Comparison of ENCODE assay signal across 16 mouse cellular contexts in genomic region chr6:22716144-22716856, GRCm38 (mm10).
DNase-seq lines count a peak whose midpoint lies in the region; ATAC-seq and TF ChIP-seq lines count a peak whose summit lies in the region.
"Had no signal": no experiment of that assay in that cellular context is flagged by ENCODE, and none has a peak within 500 bp of the region (broad histone marks: within the 10 kb centered on the region; RNA-seq: fewer than 3 reads in every experiment).

No protein-coding gene starts in this region.

- no peak overlapping the region for H3K4me3 ChIP-seq in embryonic facial prominence, embryonic 14.5 days (ENCODE audit: low read depth, low read length)
- no peak overlapping the region for H3K4me3 ChIP-seq in embryonic facial prominence, embryonic 10.5 days
- H3K4me3 ChIP-seq in forebrain, postnatal 0 days (ENCODE audit: low read depth, low read length), result no peak overlapping the region
- no peak overlapping the region for H3K4me3 ChIP-seq in midbrain, embryonic 15.5 days
- H3K4me3 ChIP-seq: gastrocnemius, adult 2 months; limb, embryonic 15.5 days had no signal

- no peak for ATAC-seq in embryonic facial prominence, embryonic 14.5 days (ENCODE audit: low read depth)
- ATAC-seq in forebrain, postnatal 0 days, result peak; percentile 61
- ATAC-seq in midbrain, embryonic 15.5 days (replicated peaks), result peak; percentile 96

- no peak overlapping the region for H3K4me2 ChIP-seq in embryonic facial prominence, embryonic 14.5 days (ENCODE audit: low read depth, low read length)
- peak overlapping the region; percentile 17; the same call in 1 of the 2 replicates for H3K4me2 ChIP-seq in forebrain, postnatal 0 days (ENCODE audit: low read depth)
- H3K4me2 ChIP-seq in midbrain, embryonic 15.5 days, result peak overlapping the region; percentile 22
- H3K4me2 ChIP-seq: heart, embryonic 11.5 days; limb, embryonic 15.5 days had no signal

- H3K27me3 ChIP-seq in embryonic facial prominence, embryonic 14.5 days (replicated peaks; ENCODE audit: control insufficient read depth, insufficient read depth, low read length), result no peaks in the 10 kb centered on the region
- no peaks in the 10 kb centered on the region for H3K27me3 ChIP-seq in embryonic facial prominence, embryonic 10.5 days (replicated peaks; ENCODE audit: low read depth, poor library complexity, severe bottlenecking)
- H3K27me3 ChIP-seq in forebrain, postnatal 0 days (ENCODE audit: insufficient read depth, low read length), result no peaks in the 10 kb centered on the region
- no peaks in the 10 kb centered on the region for H3K27me3 ChIP-seq in midbrain, embryonic 15.5 days (replicated peaks)
- H3K27me3 ChIP-seq: limb, embryonic 15.5 days had no signal

- H3K9me3 ChIP-seq in embryonic facial prominence, embryonic 14.5 days (ENCODE audit: control insufficient read depth, low read length), result no peaks in the 10 kb centered on the region
- no peaks in the 10 kb centered on the region for H3K9me3 ChIP-seq in embryonic facial prominence, embryonic 10.5 days
- no peaks in the 10 kb centered on the region for H3K9me3 ChIP-seq in forebrain, postnatal 0 days (ENCODE audit: low read length)
- H3K9me3 ChIP-seq in midbrain, embryonic 15.5 days, result no peaks in the 10 kb centered on the region
- H3K9me3 ChIP-seq: limb, embryonic 15.5 days had no signal

- 65% methylated on average over 7 of the region's 7 CpGs for WGBS in embryonic facial prominence, embryonic 14.5 days
- WGBS in embryonic facial prominence, embryonic 10.5 days, result 70% methylated on average over 7 of the region's 7 CpGs
- WGBS in forebrain, postnatal 0 days, result 12% methylated on average over 7 of the region's 7 CpGs
- 31% methylated on average over 7 of the region's 7 CpGs for WGBS in midbrain, embryonic 15.5 days

- TF ChIP-seq CTCF in forebrain, postnatal 0 days (IDR thresholded peaks at IDR 0.05; ENCODE audit: low read depth), result no peak

- DNase-seq in embryonic facial prominence, embryonic 14.5 days (ENCODE audit: low spot score), result peak; percentile 12
- DNase-seq in embryonic facial prominence, embryonic 10.5 days (ENCODE audit: low spot score), result no peak
- DNase-seq in brain, embryonic 18.5 days (ENCODE audit: low read depth, low spot score), result peak; percentile 40
- DNase-seq in forebrain, postnatal 0 days, result peak; percentile 47
- no peak for DNase-seq in kidney, adult 8-10 months
- no peak for DNase-seq in gastrocnemius, postnatal 25 days
- DNase-seq in lung, postnatal 10 days, result no peak
- DNase-seq: adrenal gland, adult 2 months; cerebellum, postnatal 36 days; gastrocnemius, adult 2 months; heart, postnatal 4 days; kidney, adult 9 months; lung, adult 18-20 months had no signal

- no peaks in the 10 kb centered on the region for H3K4me1 ChIP-seq in embryonic facial prominence, embryonic 14.5 days (ENCODE audit: control insufficient read depth, insufficient read depth, low read length)
- no peaks in the 10 kb centered on the region; the same call in 1 of the 2 replicates for H3K4me1 ChIP-seq in embryonic facial prominence, embryonic 10.5 days
- peaks cover 22% of the 10 kb centered on the region for H3K4me1 ChIP-seq in forebrain, postnatal 0 days (ENCODE audit: insufficient read depth)
- peaks cover 22% of the 10 kb centered on the region for H3K4me1 ChIP-seq in midbrain, embryonic 15.5 days
- H3K4me1 ChIP-seq: limb, embryonic 15.5 days had no signal

- H3K27ac ChIP-seq in embryonic facial prominence, embryonic 14.5 days (replicated peaks; ENCODE audit: low read depth, low read length), result no peak overlapping the region
- H3K27ac ChIP-seq in embryonic facial prominence, embryonic 10.5 days (replicated peaks), result no peak overlapping the region
- peak overlapping the region; percentile 64 for H3K27ac ChIP-seq in forebrain, postnatal 0 days (ENCODE audit: low read depth, low read length)
- H3K27ac ChIP-seq in midbrain, embryonic 15.5 days, result peak overlapping the region; percentile 66
- H3K27ac ChIP-seq: gastrocnemius, adult 2 months; limb, embryonic 15.5 days had no signal

- no peaks in the 10 kb centered on the region for H3K36me3 ChIP-seq in embryonic facial prominence, embryonic 14.5 days (ENCODE audit: control insufficient read depth, insufficient read depth, low read length)
- no peaks in the 10 kb centered on the region for H3K36me3 ChIP-seq in embryonic facial prominence, embryonic 10.5 days (replicated peaks)
- no peaks in the 10 kb centered on the region for H3K36me3 ChIP-seq in forebrain, postnatal 0 days (ENCODE audit: insufficient read depth)
- H3K36me3 ChIP-seq in midbrain, embryonic 15.5 days (replicated peaks), result no peaks in the 10 kb centered on the region
- H3K36me3 ChIP-seq: limb, embryonic 15.5 days had no signal

- no peak overlapping the region for H3K9ac ChIP-seq in embryonic facial prominence, embryonic 14.5 days (ENCODE audit: low read depth, low read length)
- no peak overlapping the region for H3K9ac ChIP-seq in forebrain, postnatal 0 days
- H3K9ac ChIP-seq in midbrain, embryonic 15.5 days, result no peak overlapping the region
- H3K9ac ChIP-seq: limb, embryonic 15.5 days had no signal

Comparison
In these comparisons a context has a peak if more than half of its experiments do, and no peak if none do; other contexts are left out.
1. DNase-seq: peak in embryonic facial prominence, embryonic 14.5 days (single experiment), brain, embryonic 18.5 days (single experiment) and forebrain, postnatal 0 days (single experiment); none in embryonic facial prominence, embryonic 10.5 days (single experiment), kidney, adult 8-10 months (0 of 2), gastrocnemius, postnatal 25 days (single experiment) and lung, postnatal 10 days (single experiment).
2. H3K27ac ChIP-seq: peak in forebrain, postnatal 0 days (single experiment) and midbrain, embryonic 15.5 days (single experiment); none in embryonic facial prominence, embryonic 14.5 days (single experiment) and embryonic facial prominence, embryonic 10.5 days (single experiment).